Mouse (Mus musculus) midbrain, embryonic 10.5 days (tissue): ENCODE results near the gene Ppp1r13b. TPM values are rescaled to one million over a fixed set of nuclear protein-coding genes. Genes with fewer than 3 reads are reported as not detected.
"Not testable (repeated sequence)": the region's sequence is repeated elsewhere in the genome, so short reads cannot be mapped to it uniquely, and the experiment has no call there.

ENCODE experiments used
- DNase-seq: peaks from one replicate; pipeline ENCODE4 v3.0.0-alpha.2; 2017; ENCODE audit warnings: low spot score
- H3K27ac ChIP-seq: fragments of 300-500 bp; sonication (generic); replicated peaks from 2 replicates; pipeline ENCODE4 v1.5.1; 2016; ENCODE audit warnings: mild to moderate bottlenecking
- H3K27me3 ChIP-seq: fragments of 300-500 bp; sonication (generic); 2 replicates; pipeline ENCODE4 v1.6.1; 2016; ENCODE audit warnings: low read depth, mild to moderate bottlenecking; ENCODE audit not compliant: poor library complexity, severe bottlenecking
- H3K36me3 ChIP-seq: fragments of 300-500 bp; sonication (generic); 2 replicates; pipeline ENCODE4 v1.6.1; 2016; ENCODE audit warnings: mild to moderate bottlenecking, moderate library complexity
- H3K4me1 ChIP-seq: fragments of 300-500 bp; sonication (generic); 2 replicates; pipeline ENCODE4 v1.6.1; 2016
- H3K4me3 ChIP-seq: fragments of 300-500 bp; sonication (generic); 2 replicates; pipeline ENCODE4 v1.5.1; 2016; ENCODE audit warnings: mild to moderate bottlenecking, moderate library complexity
- H3K9me3 ChIP-seq: fragments of 300-500 bp; sonication (generic); replicated peaks from 2 replicates; pipeline ENCODE4 v1.6.1; 2016; ENCODE audit warnings: mild to moderate bottlenecking
- WGBS: fragments of 180-500 bp; shearing (Covaris S2); methylation state at CpG from one replicate; pipeline ENCODE4 v1.1.7; 2016; 5-methylcytosine and 5-hydroxymethylcytosine counted together
- polyA plus RNA-seq: library from polyadenylated mRNA; unstranded; fragments of >200 nt; fragmentation: Nextera tagmentation; extraction: Ambion mirVana; gene quantifications from 2 replicates; pipeline ENCODE4 v1.2.1, GENCODE M21; 2016

Ppp1r13b gene
- 3.5 and 4.9 TPM in 2 replicates for polyA plus RNA-seq

DNA sequence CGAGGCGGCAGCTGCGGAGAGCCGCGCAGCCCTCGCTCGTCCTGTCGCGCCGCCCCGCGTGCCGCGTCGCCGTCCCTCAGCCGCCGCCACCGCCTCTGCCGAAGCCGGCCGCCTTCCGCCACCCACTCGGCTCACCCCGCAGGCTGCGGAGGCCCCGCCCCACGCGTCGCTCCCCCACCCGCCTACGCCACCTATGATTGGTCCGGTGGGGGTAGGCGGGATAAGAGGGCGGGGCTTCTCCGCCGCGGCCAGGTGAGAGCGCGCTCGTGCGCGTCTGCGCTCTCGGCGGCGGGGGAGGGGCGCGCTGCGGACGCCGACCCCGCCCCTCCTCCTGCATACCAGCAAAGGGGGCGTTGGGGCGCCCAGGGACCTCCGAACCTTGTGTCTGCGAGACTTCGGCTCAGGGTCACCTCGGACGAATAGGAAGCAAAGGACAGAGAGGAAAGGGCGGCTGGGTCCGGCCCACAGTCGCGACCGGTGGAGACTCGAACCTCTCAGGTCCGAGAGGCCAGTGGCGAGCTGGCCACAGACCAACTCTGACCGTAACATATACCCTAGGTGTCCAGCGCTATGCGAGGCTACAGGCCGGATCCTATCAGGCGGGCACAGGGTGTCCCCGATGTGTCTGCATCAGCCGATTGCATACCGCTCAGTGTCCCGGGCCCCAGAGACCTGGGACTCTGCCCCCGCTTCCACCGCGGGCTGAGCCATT, at the start of gene Ppp1r13b:
TSS of gene Ppp1r13b (minus strand) at position 141 of the 712 bp plus-strand sequence.
- H3K4me3 ChIP-seq = peak within 1 kb of the TSS; percentile 79
- H3K4me1 ChIP-seq = peaks cover 21% of the 10 kb centered on the region
- DNase-seq = peak; percentile 86
- no peaks in the 10 kb centered on the region for H3K9me3 ChIP-seq
- under 1% methylated on average over 80 of the region's 80 CpGs for WGBS
- no peaks in the 10 kb centered on the region for H3K36me3 ChIP-seq
- H3K27ac ChIP-seq = peak within 1 kb of the TSS; percentile 78
- peaks cover 77% of the 10 kb centered on the region for H3K27me3 ChIP-seq

DNA sequence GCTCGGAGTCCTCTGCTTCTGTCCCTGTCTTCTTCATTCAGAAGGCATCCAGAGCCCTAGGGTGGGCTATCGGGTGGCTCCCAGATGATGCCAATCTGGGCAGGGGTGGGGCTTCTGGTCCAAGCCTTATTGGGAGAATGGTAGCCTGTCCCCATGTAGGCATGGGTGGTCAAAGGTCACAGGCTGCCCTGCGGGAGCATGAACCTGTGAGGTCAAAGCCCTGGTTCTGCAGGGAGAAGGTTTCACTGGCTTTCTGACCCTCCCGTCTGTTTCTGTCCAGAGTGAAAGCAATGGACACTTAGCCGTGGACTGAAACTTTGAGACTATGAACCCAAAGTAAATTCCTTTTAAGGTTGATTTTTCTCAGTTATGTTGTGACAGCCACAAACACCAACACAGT, 48.3 kb upstream of the Ppp1r13b start:
- WGBS = 82% methylated on average over 5 of the region's 5 CpGs
- H3K9me3 ChIP-seq = peaks cover 9% of the 10 kb centered on the region; the same call in 1 of the 2 replicates
- no peak overlapping the region for H3K4me3 ChIP-seq

DNA sequence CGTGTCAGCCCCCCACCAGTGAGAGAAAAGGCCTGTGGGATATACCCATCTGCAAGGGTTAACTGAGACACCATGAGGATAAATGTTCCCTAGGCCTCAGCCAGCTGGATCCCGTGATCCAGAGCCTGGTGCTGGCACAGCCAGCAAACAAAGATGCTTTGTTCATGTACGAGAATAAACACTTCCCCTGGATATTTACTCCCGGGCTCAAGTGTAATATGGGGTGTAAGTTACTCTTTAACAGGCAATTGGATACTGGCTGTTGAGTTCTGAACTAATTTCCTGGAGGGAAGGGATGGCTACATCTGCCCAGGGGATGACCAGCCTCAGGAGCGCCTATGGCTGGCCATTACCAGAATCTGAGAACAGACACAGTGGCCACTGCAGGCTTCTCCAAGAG, 43.8 kb upstream of the Ppp1r13b start:
- H3K27ac ChIP-seq = no peak overlapping the region
- DNase-seq = no peak
- 76% methylated on average over 5 of the region's 5 CpGs for WGBS
- no peaks in the 10 kb centered on the region for H3K9me3 ChIP-seq
- H3K4me3 ChIP-seq = no peak overlapping the region
- 0 out of 2 replicates have a peak, but pooled peaks cover 3% of the 10 kb centered on the region for H3K4me1 ChIP-seq
- no peaks in the 10 kb centered on the region for H3K27me3 ChIP-seq
- H3K36me3 ChIP-seq = no peaks in the 10 kb centered on the region

More for the DNA sequence above, 48.3 kb upstream of the Ppp1r13b start:
- Histone ChIP-seq H3K4me1 (0 out of 2 replicates have a peak, but pooled peaks cover 3% of the 10 kb centered on the region), H3K27ac (no peak overlapping the region), H3K36me3 (peaks cover 22% of the 10 kb centered on the region), H3K27me3 (no peaks in the 10 kb centered on the region)
- no peak for DNase-seq

DNA sequence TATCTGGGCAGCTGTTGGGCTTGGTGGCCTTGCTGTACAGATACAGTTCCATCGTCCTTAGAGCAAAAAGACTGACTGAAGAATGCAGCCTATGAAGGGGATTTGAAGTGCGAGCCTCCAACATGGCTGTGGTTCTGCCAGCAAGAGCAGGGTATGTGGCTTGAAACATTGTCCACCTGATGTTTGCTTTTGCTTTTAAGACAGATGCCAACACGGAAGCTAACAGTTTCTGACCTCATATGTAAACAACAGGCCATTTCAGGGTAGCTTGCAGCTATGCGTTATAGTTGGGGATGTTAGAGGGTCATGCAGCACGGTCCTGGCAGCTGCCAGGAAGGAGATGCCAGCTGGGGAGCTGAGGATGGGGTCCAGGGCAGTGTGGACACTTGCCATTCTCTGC, 42.6 kb upstream of the Ppp1r13b start:
- 85% methylated on average over 5 of the region's 5 CpGs for whole genome bisulfite sequencing
- no peak overlapping the region for H3K27ac ChIP-seq

GRCm38 (mm10) chr12:111946716-111947115, 38.8 kb upstream of the Ppp1r13b start:
- Histone ChIP-seq H3K27me3 (no peaks in the 10 kb centered on the region), H3K36me3 (no peaks in the 10 kb centered on the region), H3K9me3 (no peaks in the 10 kb centered on the region), H3K4me3 (no peak overlapping the region), H3K4me1 (peaks cover 18% of the 10 kb centered on the region), H3K27ac (peak overlapping the region; percentile 49; the same call in 1 of the 2 replicates)
- DNase-seq = no peak
- 52% methylated on average over 2 of the region's 2 CpGs for WGBS

More for the DNA sequence above, 42.6 kb upstream of the Ppp1r13b start:
- DNase-seq = no peak
- Histone ChIP-seq H3K36me3 (no peaks in the 10 kb centered on the region), H3K9me3 (no peaks in the 10 kb centered on the region), H3K4me1 (peaks cover 5% of the 10 kb centered on the region; the same call in 1 of the 2 replicates), H3K27me3 (no peaks in the 10 kb centered on the region), H3K4me3 (no peak overlapping the region)

DNA sequence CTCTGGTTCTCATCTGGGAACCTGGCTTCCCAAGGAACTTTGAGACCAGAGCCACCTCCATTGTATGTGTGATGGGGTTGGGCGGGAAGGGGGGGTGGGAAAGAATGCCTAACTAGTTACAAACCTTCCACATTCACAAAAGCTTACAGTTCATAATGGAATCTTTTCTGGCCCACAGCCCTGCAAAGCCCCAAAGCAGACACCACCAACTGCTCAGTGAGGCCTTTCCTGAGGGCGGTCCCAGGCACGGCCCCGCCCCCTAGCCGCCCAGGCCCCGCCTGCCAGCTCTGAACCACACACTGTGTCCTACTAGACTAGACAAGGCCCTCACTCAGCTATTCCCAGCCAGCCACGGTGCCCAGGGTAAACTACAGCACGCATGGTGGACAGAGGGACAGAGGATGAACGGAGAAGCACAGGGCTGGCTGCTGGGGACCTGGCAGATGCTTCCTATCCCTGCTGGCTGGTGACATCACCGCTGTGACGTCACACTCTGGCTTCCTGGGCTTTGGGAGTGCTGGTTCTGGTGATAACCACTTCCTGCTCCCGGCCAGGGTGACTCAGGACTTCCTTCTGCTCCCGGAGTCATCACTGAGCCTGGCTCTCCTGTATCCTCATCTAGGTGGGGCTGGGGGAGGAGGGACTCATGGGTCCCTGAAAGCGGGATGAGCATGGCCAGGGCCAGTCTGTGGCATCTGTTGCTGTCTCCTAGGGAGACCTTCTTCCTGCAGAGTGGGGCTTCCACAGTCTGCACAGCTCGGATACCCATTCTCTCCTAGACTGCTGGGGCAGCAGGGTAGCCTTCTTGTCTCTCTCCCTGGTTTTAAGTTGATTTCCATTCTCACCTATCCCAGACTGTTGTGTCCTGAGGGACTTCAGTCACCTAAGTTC, 38.1 kb upstream of the Ppp1r13b start:
- WGBS = 68% methylated on average over 11 of the region's 15 CpGs
- Histone ChIP-seq H3K4me1 (peaks cover 18% of the 10 kb centered on the region), H3K27ac (peak overlapping the region; percentile 29; the same call in 1 of the 2 replicates)
- H3K27me3 ChIP-seq, H3K9me3 ChIP-seq, DNase-seq, H3K36me3 ChIP-seq, H3K4me3 ChIP-seq: not testable (repeated sequence)

DNA sequence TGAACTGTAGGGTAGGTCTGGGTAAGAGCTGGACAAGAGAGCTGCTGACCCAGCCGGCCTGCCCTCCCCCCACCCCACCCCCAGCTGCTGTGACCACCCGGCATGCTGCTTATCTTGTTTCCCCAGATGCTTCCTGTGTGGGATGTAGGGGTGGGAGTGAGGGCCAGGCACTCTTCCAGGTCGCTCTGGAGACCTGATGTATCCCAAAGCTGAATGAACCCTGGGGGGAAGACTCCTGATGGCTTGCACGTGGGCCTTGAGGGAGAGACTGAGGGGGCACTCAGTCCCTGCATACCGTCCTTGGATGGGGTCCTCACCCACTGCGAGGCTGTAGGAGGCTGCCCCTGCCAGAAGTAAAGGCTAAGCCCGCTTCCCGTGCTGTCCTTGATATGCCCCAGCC, 37.2 kb upstream of the Ppp1r13b start:
- Histone ChIP-seq H3K27ac (peak overlapping the region; percentile 29), H3K9me3 (no peaks in the 10 kb centered on the region), H3K36me3 (no peaks in the 10 kb centered on the region), H3K27me3 (no peaks in the 10 kb centered on the region), H3K4me3 (no peak overlapping the region), H3K4me1 (peaks cover 18% of the 10 kb centered on the region)
- WGBS = 79% methylated on average over 8 of the region's 8 CpGs
- no peak for DNase-seq

- not testable (repeated sequence) for H3K9me3 ChIP-seq, H3K27me3 ChIP-seq, H3K36me3 ChIP-seq, H3K4me3 ChIP-seq, DNase-seq
- 0 out of 2 replicates have a peak overlapping the region, but pooled peaks have one; percentile 67 for H3K27ac ChIP-seq
- 69% methylated on average over 18 of the region's 20 CpGs for WGBS
- H3K4me1 ChIP-seq = peaks cover 18% of the 10 kb centered on the region
These were observed 36.4 kb upstream of the Ppp1r13b start for GRCm38 (mm10) chr12:111944065-111944987.

DNA sequence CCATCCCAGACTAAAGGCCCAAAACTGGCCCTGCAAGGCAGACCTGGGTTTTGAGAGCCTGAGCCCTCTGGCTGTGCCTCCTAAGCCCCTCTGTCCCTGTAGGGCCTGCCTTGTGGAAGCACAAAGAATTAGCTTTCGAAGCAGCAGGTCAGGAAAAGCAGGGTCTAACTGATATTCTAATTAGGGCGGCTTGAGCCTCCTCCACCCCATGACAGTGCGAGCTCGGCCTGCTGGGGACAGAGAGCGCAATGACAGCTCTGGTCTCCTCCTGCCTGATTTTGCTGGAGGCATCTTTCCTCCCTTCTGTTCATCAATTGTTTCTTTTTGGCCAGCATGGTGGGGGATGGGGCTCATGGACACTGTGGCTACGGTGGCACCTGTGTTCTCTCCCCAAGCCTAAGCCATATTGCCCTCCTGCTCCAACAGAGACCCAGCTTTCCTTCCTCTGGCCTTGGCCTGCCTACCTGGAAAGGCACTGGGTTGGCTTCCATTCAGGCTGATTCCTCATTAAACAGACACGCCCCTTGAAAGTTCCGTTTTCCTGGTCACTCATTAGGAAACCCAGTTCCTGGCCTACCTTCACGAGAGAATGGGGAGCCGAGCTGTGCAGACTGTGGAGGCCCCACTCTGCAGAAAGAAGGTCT, 35.6 kb upstream of the Ppp1r13b start:
- Histone ChIP-seq H3K36me3 (no peaks in the 10 kb centered on the region), H3K4me3 (no peak overlapping the region), H3K9me3 (no peaks in the 10 kb centered on the region), H3K4me1 (peaks cover 18% of the 10 kb centered on the region), H3K27ac (peak overlapping the region; percentile 67), H3K27me3 (no peaks in the 10 kb centered on the region)
- DNase-seq = no peak
- WGBS = 71% methylated on average over 10 of the region's 10 CpGs

DNA sequence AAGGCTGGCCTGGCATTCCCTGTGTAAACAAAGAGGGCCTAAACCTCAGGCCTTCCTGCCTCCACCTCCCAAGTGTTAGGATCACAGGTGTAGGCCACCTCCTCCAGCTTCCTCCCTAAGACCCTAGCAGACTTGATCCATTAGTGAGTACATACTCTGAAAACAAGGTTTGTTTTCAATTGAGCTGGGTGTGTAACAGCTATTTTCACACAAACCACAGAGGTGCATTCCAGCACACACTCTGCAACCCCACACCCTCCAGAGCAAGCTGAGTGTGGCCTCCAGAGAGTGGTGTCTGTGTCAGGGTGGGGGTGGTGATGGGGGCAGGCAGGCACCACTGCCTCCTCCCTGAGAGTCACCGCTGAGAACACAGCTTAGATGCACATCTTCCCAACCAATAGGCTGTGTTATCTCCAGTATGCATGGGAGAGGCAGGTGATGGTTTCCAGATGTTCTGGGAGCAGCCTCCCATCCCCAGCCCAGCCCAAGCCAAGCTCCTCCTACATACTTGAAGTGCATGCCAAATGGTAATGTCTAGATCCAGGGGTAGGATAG, 30.8 kb upstream of the Ppp1r13b start:
- WGBS = 68% methylated on average over 1 of the region's 1 CpGs
- H3K9me3 ChIP-seq = no peaks in the 10 kb centered on the region
- no peaks in the 10 kb centered on the region for H3K36me3 ChIP-seq
- H3K4me3 ChIP-seq = no peak overlapping the region
- no peaks in the 10 kb centered on the region for H3K27me3 ChIP-seq
- DNase-seq = no peak
- peaks cover 26% of the 10 kb centered on the region for H3K4me1 ChIP-seq
- no peak overlapping the region for H3K27ac ChIP-seq

DNA sequence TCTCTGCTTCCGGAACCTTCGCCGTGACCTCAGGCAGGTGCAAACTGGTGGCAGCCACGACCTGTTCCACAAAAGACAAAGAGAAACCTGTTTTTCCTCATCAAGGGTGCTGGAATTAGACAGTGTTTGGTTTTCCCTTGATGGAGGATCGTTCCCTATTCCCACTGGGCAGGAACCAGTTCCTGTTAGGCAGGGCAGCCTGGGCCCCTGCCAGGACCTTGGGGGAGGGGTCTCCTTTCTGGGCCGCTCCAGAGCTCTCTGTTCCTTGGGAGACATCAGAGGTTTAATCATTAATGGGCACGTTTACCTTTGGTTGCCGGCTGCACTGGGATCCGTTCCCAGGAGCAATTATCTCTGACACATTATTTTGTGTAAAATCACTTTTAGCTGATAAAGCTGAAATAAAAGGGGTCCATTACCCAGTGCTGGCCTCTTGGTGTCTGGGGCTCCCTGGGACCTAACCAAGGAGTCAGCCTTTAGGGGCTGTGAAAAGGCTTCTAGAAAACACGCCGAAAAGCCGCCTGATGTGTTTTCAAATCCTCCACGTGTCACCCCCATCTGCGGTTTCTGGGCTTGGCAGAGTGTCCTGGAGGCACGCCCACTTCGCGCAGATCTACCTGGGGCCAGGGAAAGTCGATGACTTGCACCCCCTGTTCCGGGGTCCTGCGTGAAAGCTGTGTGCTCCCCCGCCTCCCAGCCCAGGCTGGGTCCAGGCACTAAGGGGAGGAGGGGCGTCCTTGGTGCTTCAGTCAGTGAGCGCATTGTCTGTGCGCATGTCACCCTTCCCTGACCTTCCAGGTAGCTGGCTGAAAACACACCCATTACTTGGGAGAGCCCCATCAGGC, 29.0 kb upstream of the Ppp1r13b start:
- no peak for DNase-seq
- Histone ChIP-seq H3K36me3 (no peaks in the 10 kb centered on the region), H3K9me3 (no peaks in the 10 kb centered on the region), H3K4me3 (no peak overlapping the region), H3K4me1 (peaks cover 27% of the 10 kb centered on the region), H3K27ac (0 out of 2 replicates have a peak overlapping the region, but pooled peaks have one; percentile 17), H3K27me3 (no peaks in the 10 kb centered on the region)
- 50% methylated on average over 24 of the region's 24 CpGs for WGBS
